Mouse (Mus musculus) bone marrow, adult 2 months (tissue): ENCODE results near the gene Ccdc116.

Source experiments
- CTCF ChIP-seq: fragments of 200-500 bp; IDR thresholded peaks from 2 replicates; pipeline ENCODE4 v1.5.1; 2011; ENCODE audit warnings: low read length, control low read depth; ENCODE audit not compliant: control insufficient read depth, insufficient read depth
- POLR2A ChIP-seq: fragments of 200-500 bp; IDR thresholded peaks from 2 replicates; pipeline ENCODE4 v1.6.1; 2011; ENCODE audit warnings: low read depth, mild to moderate bottlenecking, control low read depth, low read length, borderline replicate concordance; ENCODE audit not compliant: control insufficient read depth

DNA sequence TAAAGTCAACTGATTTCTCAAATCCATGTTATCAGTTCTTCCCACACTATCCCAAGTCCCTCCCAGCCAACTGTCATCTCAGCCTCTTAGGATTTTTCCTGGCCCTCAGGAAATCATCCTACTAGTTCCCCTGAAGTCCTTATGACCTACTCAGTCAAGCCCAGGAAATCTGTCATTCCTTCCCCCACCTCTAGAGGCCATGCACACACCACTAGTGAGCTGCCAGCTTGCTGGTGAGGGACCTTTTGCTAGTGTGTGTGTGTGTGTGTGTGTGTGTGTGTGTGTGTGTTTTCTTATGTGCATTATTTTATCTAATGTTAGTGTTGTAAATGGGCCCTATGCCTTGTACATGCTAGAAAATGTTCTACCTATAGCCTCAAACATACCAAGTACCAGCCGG is 19.7 kb downstream of the Ccdc116 start:
- TF ChIP-seq POLR2A (no peak), CTCF (peak; percentile 75)
